Mouse (Mus musculus): ENCODE measurements around the gene Jak1. TPM values are rescaled to one million over a fixed set of nuclear protein-coding genes. Genes with fewer than 3 reads are reported as not detected.
A peak's percentile ranks its signal among the peaks of the same experiment; 100 is the strongest.

Gene Jak1
- polyA plus RNA-seq, 1 experiment: 127 TPM

GRCm38 (mm10) chr4:101256526-101257210 is 8.4 kb downstream of the Jak1 start:
- Histone ChIP-seq H3K4me3 (ENCODE audit: insufficient read depth, low read length) (no peak overlapping the region), H3K27ac (ENCODE audit: insufficient read depth, low read depth, low read length) (no peak overlapping the region), H3K4me1 (ENCODE audit: control insufficient read depth, insufficient read depth, low read length) (peaks cover 67% of the 10 kb centered on the region)
- TF ChIP-seq CTCF (IDR thresholded peaks at IDR 0.05; ENCODE audit: low read depth, low read length): no peak
- TF ChIP-seq POLR2A (IDR thresholded peaks at IDR 0.05; ENCODE audit: borderline replicate concordance, low read depth, low read length): no peak

- Histone ChIP-seq H3K4me3 (ENCODE audit: insufficient read depth, low read length) (no peak overlapping the region), H3K4me1 (ENCODE audit: control insufficient read depth, insufficient read depth, low read length) (peaks cover 63% of the 10 kb centered on the region), H3K27ac (ENCODE audit: insufficient read depth, low read depth, low read length) (peak overlapping the region; percentile 50)
- TF ChIP-seq POLR2A (IDR thresholded peaks at IDR 0.05; ENCODE audit: borderline replicate concordance, low read depth, low read length) (no peak), CTCF (IDR thresholded peaks at IDR 0.05; ENCODE audit: low read depth, low read length) (no peak)
These were observed 10.3 kb downstream of the Jak1 start for GRCm38 (mm10) chr4:101254606-101255349.

DNA sequence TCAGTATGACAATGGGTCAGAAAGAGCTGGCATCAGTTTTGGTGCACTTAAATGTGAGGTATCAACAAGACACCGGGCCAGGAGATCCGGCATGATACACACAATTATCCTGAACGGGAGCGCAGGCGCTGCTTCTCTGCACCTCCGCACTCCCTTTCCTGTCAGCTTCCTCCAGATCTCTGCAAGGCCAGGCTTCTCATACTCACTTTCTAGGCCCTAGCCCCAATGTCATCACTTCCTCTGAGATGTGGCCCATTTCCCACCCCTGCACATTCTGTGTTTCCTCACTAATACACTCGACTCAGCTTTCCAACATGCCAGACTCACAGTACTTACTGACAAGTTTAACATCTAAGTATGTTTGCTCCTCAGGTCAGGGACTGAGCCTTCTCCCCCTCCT is 11.1 kb downstream of the Jak1 start:
- no peak for TF ChIP-seq CTCF (IDR thresholded peaks at IDR 0.05; ENCODE audit: low read depth, low read length)
- TF ChIP-seq POLR2A (IDR thresholded peaks at IDR 0.05; ENCODE audit: borderline replicate concordance, low read depth, low read length): no peak
- H3K27ac ChIP-seq (ENCODE audit: insufficient read depth, low read depth, low read length): peak overlapping the region; percentile 50
- H3K4me1 ChIP-seq (ENCODE audit: control insufficient read depth, insufficient read depth, low read length): peaks cover 59% of the 10 kb centered on the region
- H3K4me3 ChIP-seq (ENCODE audit: insufficient read depth, low read length): no peak overlapping the region

DNA sequence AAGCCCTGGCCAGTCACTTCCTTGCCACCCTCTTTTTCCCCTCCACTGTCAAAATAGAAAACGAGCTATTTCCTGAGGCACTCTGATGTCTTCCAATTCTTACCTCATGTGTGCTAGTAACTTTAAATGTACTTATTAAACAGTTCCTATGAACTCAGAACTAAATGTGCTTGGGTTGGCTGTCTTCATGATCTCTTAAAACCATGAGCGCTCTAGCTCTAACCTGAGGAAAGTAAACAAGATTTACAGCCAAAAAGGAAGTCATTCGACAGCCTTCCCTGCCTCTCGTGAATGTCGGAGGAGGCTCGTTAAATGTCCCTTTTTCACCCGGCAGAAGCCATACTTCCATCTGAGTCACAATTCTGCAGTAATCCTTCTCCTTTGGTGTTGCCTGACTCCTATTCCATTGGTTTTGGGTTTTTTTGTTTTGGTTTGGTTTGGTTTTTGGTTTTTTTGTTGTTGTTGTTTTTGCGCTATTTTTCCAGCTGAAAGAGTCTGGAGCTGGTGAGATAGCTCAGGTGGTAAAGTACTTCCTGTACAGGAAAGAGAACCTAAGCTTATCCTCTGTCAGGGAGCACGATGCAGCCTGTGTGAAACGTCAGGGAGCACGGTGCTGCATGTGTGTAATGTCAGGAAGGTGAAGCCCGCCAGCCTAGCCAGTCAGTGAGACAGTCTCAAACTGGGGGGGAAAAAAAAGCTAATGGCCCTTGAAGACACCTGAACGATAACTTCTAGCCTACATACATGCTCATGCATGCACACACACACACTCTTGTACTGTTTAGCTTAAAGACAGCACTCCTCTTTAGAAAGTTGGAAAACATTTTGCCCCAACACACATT is 12.1 kb downstream of the Jak1 start:
- TF ChIP-seq POLR2A (IDR thresholded peaks at IDR 0.05; ENCODE audit: borderline replicate concordance, low read depth, low read length): no peak
- TF ChIP-seq CTCF (IDR thresholded peaks at IDR 0.05; ENCODE audit: low read depth, low read length): no peak

DNA sequence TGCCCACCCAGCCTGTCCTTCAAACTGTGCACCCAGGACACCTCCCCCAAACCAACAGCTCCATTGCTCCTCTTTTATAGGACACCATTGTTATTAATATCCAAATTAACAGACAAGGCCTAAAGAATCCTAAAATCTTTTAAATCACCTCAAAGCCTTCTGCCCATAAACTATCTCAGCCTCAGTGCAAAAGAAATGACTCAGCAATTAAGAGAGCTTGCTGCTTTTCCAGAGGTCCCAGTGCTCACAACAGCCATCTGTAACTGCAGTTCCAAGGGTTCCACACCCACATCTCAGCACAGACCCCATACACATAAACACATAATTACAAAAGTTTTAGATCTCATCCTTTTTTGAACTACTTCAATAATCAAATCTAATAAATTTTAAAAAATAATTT is 13.1 kb downstream of the Jak1 start:
- no peak overlapping the region for H3K4me3 ChIP-seq (ENCODE audit: insufficient read depth, low read length)
- H3K27ac ChIP-seq (ENCODE audit: insufficient read depth, low read depth, low read length): no peak overlapping the region
- TF ChIP-seq POLR2A (IDR thresholded peaks at IDR 0.05; ENCODE audit: borderline replicate concordance, low read depth, low read length) (no peak), CTCF (IDR thresholded peaks at IDR 0.05; ENCODE audit: low read depth, low read length) (no peak)
- peaks cover 61% of the 10 kb centered on the region for H3K4me1 ChIP-seq (ENCODE audit: control insufficient read depth, insufficient read depth, low read length)

More for the DNA sequence above, 12.1 kb downstream of the Jak1 start:
- Histone ChIP-seq H3K4me1 (ENCODE audit: control insufficient read depth, insufficient read depth, low read length) (peaks cover 56% of the 10 kb centered on the region), H3K27ac (ENCODE audit: insufficient read depth, low read depth, low read length) (peak overlapping the region; percentile 21; the same call in 1 of the 2 replicates), H3K4me3 (ENCODE audit: insufficient read depth, low read length) (no peak overlapping the region)

GRCm38 (mm10) chr4:101249977-101250743 is 14.9 kb downstream of the Jak1 start:
- no peak for TF ChIP-seq POLR2A (IDR thresholded peaks at IDR 0.05; ENCODE audit: borderline replicate concordance, low read depth, low read length)
- no peak for TF ChIP-seq CTCF (IDR thresholded peaks at IDR 0.05; ENCODE audit: low read depth, low read length)
- no peak overlapping the region for H3K4me3 ChIP-seq (ENCODE audit: insufficient read depth, low read length)
- peak overlapping the region; percentile 38 for H3K27ac ChIP-seq (ENCODE audit: insufficient read depth, low read depth, low read length)
- peaks cover 60% of the 10 kb centered on the region for H3K4me1 ChIP-seq (ENCODE audit: control insufficient read depth, insufficient read depth, low read length)

GRCm38 (mm10) chr4:101247355-101247754 is 17.7 kb downstream of the Jak1 start:
- Histone ChIP-seq H3K27ac (ENCODE audit: insufficient read depth, low read depth, low read length) (no peak overlapping the region), H3K4me1 (ENCODE audit: control insufficient read depth, insufficient read depth, low read length) (peaks cover 47% of the 10 kb centered on the region), H3K4me3 (ENCODE audit: insufficient read depth, low read length) (no peak overlapping the region)
- TF ChIP-seq POLR2A (IDR thresholded peaks at IDR 0.05; ENCODE audit: borderline replicate concordance, low read depth, low read length) (no peak), CTCF (IDR thresholded peaks at IDR 0.05; ENCODE audit: low read depth, low read length) (no peak)

GRCm38 (mm10) chr4:101246569-101246968 is 18.5 kb downstream of the Jak1 start:
- Histone ChIP-seq H3K4me1 (ENCODE audit: control insufficient read depth, insufficient read depth, low read length) (peaks cover 45% of the 10 kb centered on the region), H3K27ac (ENCODE audit: insufficient read depth, low read depth, low read length) (no peak overlapping the region), H3K4me3 (ENCODE audit: insufficient read depth, low read length) (no peak overlapping the region)
- TF ChIP-seq CTCF (IDR thresholded peaks at IDR 0.05; ENCODE audit: low read depth, low read length): no peak
- TF ChIP-seq POLR2A (IDR thresholded peaks at IDR 0.05; ENCODE audit: borderline replicate concordance, low read depth, low read length): no peak

Data from bone marrow macrophage, adult 2 months (primary cell).